ENCODE assay signal across 10 mouse cellular contexts in genomic region chr9:65574513-65575392, GRCm38 (mm10). TPM values are rescaled to one million over a fixed set of nuclear protein-coding genes. Genes with fewer than 3 reads are reported as not detected.
DNase-seq lines count a peak whose midpoint lies in the region; ATAC-seq and TF ChIP-seq lines count a peak whose summit lies in the region.
"Had no signal": no experiment of that assay in that cellular context is flagged by ENCODE, and none has a peak within 500 bp of the region (broad histone marks: within the 10 kb centered on the region; RNA-seq: fewer than 3 reads in every experiment).

No protein-coding gene starts in this region.

- no peak for TF ChIP-seq POLR2A in bone marrow macrophage, adult 2 months (IDR thresholded peaks at IDR 0.05; ENCODE audit: borderline replicate concordance, low read depth, low read length)
- TF ChIP-seq POLR2A in embryonic fibroblast, embryonic 13.5 days (IDR thresholded peaks at IDR 0.05; ENCODE audit: low read depth, low read length), result no peak

- DNase-seq in kidney, postnatal 0 days (ENCODE audit: low spot score), result peak; percentile 65
- DNase-seq in kidney, postnatal 36 days, result no peak
- DNase-seq in gastrocnemius, postnatal 25 days, result no peak
- no peak for DNase-seq in adrenal gland, postnatal 25 days

- H3K4me2 ChIP-seq in kidney, postnatal 0 days (ENCODE audit: low read length), result no peak overlapping the region
- H3K4me2 ChIP-seq: midbrain, embryonic 15.5 days had no signal

- H3K27ac ChIP-seq in kidney, postnatal 0 days, result no peak overlapping the region
- H3K27ac ChIP-seq in bone marrow macrophage, adult 2 months (ENCODE audit: insufficient read depth, low read depth, low read length), result peak overlapping the region; percentile 92
- H3K27ac ChIP-seq in embryonic fibroblast, embryonic 13.5 days (ENCODE audit: insufficient read depth, low read length), result peak overlapping the region; percentile 17
- H3K27ac ChIP-seq: midbrain, embryonic 15.5 days had no signal

- peaks cover 8% of the 10 kb centered on the region for H3K4me1 ChIP-seq in kidney, postnatal 0 days (replicated peaks; ENCODE audit: insufficient read depth, low read length)
- peaks cover 47% of the 10 kb centered on the region for H3K4me1 ChIP-seq in bone marrow macrophage, adult 2 months (ENCODE audit: control insufficient read depth, insufficient read depth, low read length)
- peaks cover 10% of the 10 kb centered on the region for H3K4me1 ChIP-seq in embryonic fibroblast, embryonic 13.5 days (ENCODE audit: control insufficient read depth, insufficient read depth, low read length)

- H3K9me3 ChIP-seq in kidney, postnatal 0 days (replicated peaks; ENCODE audit: low read length), result no peaks in the 10 kb centered on the region
- H3K9me3 ChIP-seq: midbrain, embryonic 15.5 days had no signal

- 82% methylated on average over 11 of the region's 11 CpGs for WGBS in kidney, postnatal 0 days

- no peaks in the 10 kb centered on the region for H3K27me3 ChIP-seq in kidney, postnatal 0 days (ENCODE audit: insufficient read depth, low read length)
- H3K27me3 ChIP-seq: midbrain, embryonic 15.5 days had no signal

- no peak for TF ChIP-seq CTCF in kidney, postnatal 0 days (IDR thresholded peaks at IDR 0.05; ENCODE audit: low read depth)
- TF ChIP-seq CTCF in bone marrow macrophage, adult 2 months (IDR thresholded peaks at IDR 0.05; ENCODE audit: low read depth, low read length), result no peak
- TF ChIP-seq CTCF in embryonic fibroblast, embryonic 13.5 days (IDR thresholded peaks at IDR 0.05; ENCODE audit: borderline replicate concordance, insufficient read depth, low read length), result no peak

- no peak overlapping the region for H3K9ac ChIP-seq in kidney, postnatal 0 days (ENCODE audit: low read depth, low read length)
- H3K9ac ChIP-seq: midbrain, embryonic 15.5 days had no signal

- 0 out of 2 replicates have a peak, but pooled peaks cover 13% of the 10 kb centered on the region for H3K36me3 ChIP-seq in kidney, postnatal 0 days (ENCODE audit: insufficient read depth, low read length)
- H3K36me3 ChIP-seq: midbrain, embryonic 15.5 days had no signal

- no peak for ATAC-seq in kidney, postnatal 0 days (replicated peaks; ENCODE audit: low FRiP score, low read depth)
- ATAC-seq in megakaryocyte progenitor cell, adult 5-6 weeks (replicated peaks; ENCODE audit: poor library complexity), result peak; percentile 40
- ATAC-seq: forebrain, embryonic 14.5 days; midbrain, embryonic 15.5 days had no signal

- no peak overlapping the region for H3K4me3 ChIP-seq in kidney, postnatal 0 days (replicated peaks; ENCODE audit: low read depth, low read length)
- peak overlapping the region; percentile 16 for H3K4me3 ChIP-seq in bone marrow macrophage, adult 2 months (ENCODE audit: insufficient read depth, low read length)
- no peak overlapping the region for H3K4me3 ChIP-seq in embryonic fibroblast, embryonic 13.5 days (ENCODE audit: insufficient read depth, low read length)
- H3K4me3 ChIP-seq: midbrain, embryonic 15.5 days had no signal

RNA-seq across cellular contexts. Expression of gene Plekho2, which starts 5.1 kb away (rescaled TPM):
- polyA plus RNA-seq in kidney, postnatal 0 days (2015; fragmentation: Nextera tagmentation; extraction: Ambion mirVana), result 13.4 and 14.6 TPM in 2 replicates
- 193 and 213 TPM in 2 replicates for polyA plus RNA-seq in bone marrow macrophage, adult 2 months (2012; ENCODE audit: insufficient read depth, insufficient read length, missing spikeins)
- polyA plus RNA-seq in embryonic fibroblast, embryonic 13.5 days (2011; ENCODE audit: insufficient read length, low read depth, missing spikeins), result 58.1 and 78.4 TPM in 2 replicates
- total RNA-seq in megakaryocyte progenitor cell, adult 5-6 weeks (2015), result 17.9 and 19.0 TPM in 2 replicates
- total RNA-seq in megakaryocyte progenitor cell, adult 5-6 weeks (2017), result 12.8 and 15.3 TPM in 2 replicates
- total RNA-seq in gastrocnemius, postnatal 25 days (2021), result 1 to 10 TPM; 4.7 to 6.3 TPM
- 58.2 and 64.5 TPM in 2 replicates for total RNA-seq in adrenal gland, postnatal 25 days (2021)

RNA-seq across cellular contexts. Expression of gene Pif1, which starts 12.2 kb away (rescaled TPM):
- 3.5 and 4.8 TPM in 2 replicates for polyA plus RNA-seq in kidney, postnatal 0 days (2015; fragmentation: Nextera tagmentation; extraction: Ambion mirVana)
- 3.8 and 4.4 TPM in 2 replicates for polyA plus RNA-seq in bone marrow macrophage, adult 2 months (2012; ENCODE audit: insufficient read depth, insufficient read length, missing spikeins)
- 8.3 and 10.9 TPM in 2 replicates for polyA plus RNA-seq in embryonic fibroblast, embryonic 13.5 days (2011; ENCODE audit: insufficient read length, low read depth, missing spikeins)
- total RNA-seq in megakaryocyte progenitor cell, adult 5-6 weeks (2015), result 8.1 and 8.4 TPM in 2 replicates
- 12.0 and 14.5 TPM in 2 replicates for total RNA-seq in megakaryocyte progenitor cell, adult 5-6 weeks (2017)
- not detected for total RNA-seq in gastrocnemius, postnatal 25 days (2021)
- 1.1 and 1.6 TPM in 2 replicates for total RNA-seq in adrenal gland, postnatal 25 days (2021)

RNA-seq across cellular contexts. Expression of gene Rbpms2, which starts 54.7 kb away (rescaled TPM):
- polyA plus RNA-seq in kidney, postnatal 0 days (2015; fragmentation: Nextera tagmentation; extraction: Ambion mirVana), result 38.6 and 39.2 TPM in 2 replicates
- not detected in 2 replicates for polyA plus RNA-seq in bone marrow macrophage, adult 2 months (2012; ENCODE audit: insufficient read depth, insufficient read length, missing spikeins)
- polyA plus RNA-seq in embryonic fibroblast, embryonic 13.5 days (2011; ENCODE audit: insufficient read length, low read depth, missing spikeins), result 22.7 and 34.1 TPM in 2 replicates
- total RNA-seq in megakaryocyte progenitor cell, adult 5-6 weeks (2015), result 0.15 and 0.20 TPM in 2 replicates
- 0.41 TPM in 1 of 2 replicates, not detected in the other for total RNA-seq in megakaryocyte progenitor cell, adult 5-6 weeks (2017)
- total RNA-seq in gastrocnemius, postnatal 25 days (2021), result 1 to 10 TPM; 1.4 to 2.8 TPM
- total RNA-seq in adrenal gland, postnatal 25 days (2021), result 51.5 and 63.3 TPM in 2 replicates

RNA-seq across cellular contexts. Expression of gene Ankdd1a, which starts 54.8 kb away (rescaled TPM):
- 0.14 TPM in 1 of 2 replicates, not detected in the other for polyA plus RNA-seq in kidney, postnatal 0 days (2015; fragmentation: Nextera tagmentation; extraction: Ambion mirVana)
- 4.1 and 6.4 TPM in 2 replicates for polyA plus RNA-seq in bone marrow macrophage, adult 2 months (2012; ENCODE audit: insufficient read depth, insufficient read length, missing spikeins)
- polyA plus RNA-seq in embryonic fibroblast, embryonic 13.5 days (2011; ENCODE audit: insufficient read length, low read depth, missing spikeins), result not detected in 2 replicates
- total RNA-seq in megakaryocyte progenitor cell, adult 5-6 weeks (2015), result not detected in 2 replicates
- not detected in 2 replicates for total RNA-seq in megakaryocyte progenitor cell, adult 5-6 weeks (2017)
- total RNA-seq in gastrocnemius, postnatal 25 days (2021), result not detected
- 2.1 and 3.5 TPM in 2 replicates for total RNA-seq in adrenal gland, postnatal 25 days (2021)
- polyA plus RNA-seq: forebrain, embryonic 14.5 days; small intestine, adult 2 months had no signal

Comparison
In these comparisons a context has a peak if more than half of its experiments do, and no peak if none do; other contexts are left out.
1. RNA of gene Rbpms2, which starts 54.7 kb away (total RNA-seq): 51.5 to 63.3 TPM in adrenal gland, postnatal 25 days; 1.4 to 2.8 TPM in gastrocnemius, postnatal 25 days and 0.15 to 0.41 TPM in megakaryocyte progenitor cell, adult 5-6 weeks; every median in the first group is over 10 times any median in the second.